Mouse (Mus musculus) forebrain, embryonic 10.5 days (tissue): ENCODE results near the gene Dusp10. TPM values are rescaled to one million over a fixed set of nuclear protein-coding genes. Genes with fewer than 3 reads are reported as not detected.

Experiments used
- DNase-seq: peaks from one replicate; pipeline ENCODE4 v3.0.0-alpha.2; 2017; ENCODE audit warnings: low spot score; ENCODE audit errors: extremely low spot score
- H3K27ac ChIP-seq: fragments of 300-500 bp; sonication (generic); 2 replicates; pipeline ENCODE4 v1.5.1; 2016; ENCODE audit warnings: mild to moderate bottlenecking
- H3K27me3 ChIP-seq: fragments of 300-500 bp; sonication (generic); 2 replicates; pipeline ENCODE4 v1.6.1; 2016; ENCODE audit warnings: mild to moderate bottlenecking; ENCODE audit not compliant: poor library complexity, severe bottlenecking
- H3K36me3 ChIP-seq: fragments of 300-500 bp; sonication (generic); replicated peaks from 2 replicates; pipeline ENCODE4 v1.6.1; 2016; ENCODE audit warnings: mild to moderate bottlenecking, moderate library complexity
- H3K4me1 ChIP-seq: fragments of 300-500 bp; sonication (generic); 2 replicates; pipeline ENCODE4 v1.6.1; 2016
- H3K4me3 ChIP-seq: fragments of 300-500 bp; sonication (generic); 2 replicates; pipeline ENCODE4 v1.5.1; 2016; ENCODE audit warnings: mild to moderate bottlenecking, moderate library complexity
- H3K9me3 ChIP-seq: fragments of 300-500 bp; sonication (generic); 2 replicates; pipeline ENCODE4 v1.6.1; 2016; ENCODE audit warnings: mild to moderate bottlenecking, moderate library complexity
- WGBS: fragments of 180-500 bp; shearing (Covaris S2); methylation state at CpG from one replicate; pipeline ENCODE4 v1.1.7; 2016; 5-methylcytosine and 5-hydroxymethylcytosine counted together
- polyA plus RNA-seq: library from polyadenylated mRNA; unstranded; fragments of >200 nt; fragmentation: Nextera tagmentation; extraction: Ambion mirVana; gene quantifications from 2 replicates; pipeline ENCODE4 v1.2.1, GENCODE M21; 2016

The Dusp10 gene
- polyA plus RNA-seq, result 4.3 and 6.3 TPM in 2 replicates

- H3K27me3 ChIP-seq, result no peaks in the 10 kb centered on the region
- no peak for DNase-seq
- no peaks in the 10 kb centered on the region for H3K36me3 ChIP-seq
- WGBS, result 96% methylated on average over 4 of the region's 4 CpGs
- no peak within 1 kb of the TSS for H3K4me3 ChIP-seq
- no peaks in the 10 kb centered on the region for H3K4me1 ChIP-seq
- no peaks in the 10 kb centered on the region for H3K9me3 ChIP-seq
- no peak within 1 kb of the TSS for H3K27ac ChIP-seq
These were observed at the start of gene Dusp10 for GRCm38 (mm10) chr1:184013106-184013505. Dusp10 (plus strand) TSS chr1:184013302.

GRCm38 (mm10) chr1:183965341-183965740 is 47.8 kb upstream of the Dusp10 start:
- Histone ChIP-seq H3K4me3 (no peak overlapping the region), H3K27ac (no peak overlapping the region), H3K4me1 (no peaks in the 10 kb centered on the region), H3K36me3 (no peaks in the 10 kb centered on the region), H3K9me3 (no peaks in the 10 kb centered on the region), H3K27me3 (no peaks in the 10 kb centered on the region)
- DNase-seq, result no peak
- WGBS, result 73% methylated on average over 4 of the region's 4 CpGs

- no peaks in the 10 kb centered on the region for H3K36me3 ChIP-seq
These were observed 43.8 kb upstream of the Dusp10 start for GRCm38 (mm10) chr1:183969265-183969664.

GRCm38 (mm10) chr1:183979814-183980243 is 33.3 kb upstream of the Dusp10 start:
- 93% methylated on average over 9 of the region's 9 CpGs for WGBS
- Histone ChIP-seq H3K36me3 (no peaks in the 10 kb centered on the region), H3K27ac (no peak overlapping the region), H3K9me3 (no peaks in the 10 kb centered on the region), H3K27me3 (no peaks in the 10 kb centered on the region), H3K4me3 (no peak overlapping the region), H3K4me1 (no peaks in the 10 kb centered on the region)
- DNase-seq, result no peak

More at GRCm38 (mm10) chr1:183969265-183969664, 43.8 kb upstream of the Dusp10 start:
- no peak overlapping the region for H3K27ac ChIP-seq
- H3K27me3 ChIP-seq, result no peaks in the 10 kb centered on the region
- no peaks in the 10 kb centered on the region for H3K4me1 ChIP-seq
- 88% methylated on average over 1 of the region's 1 CpGs for WGBS
- no peak overlapping the region for H3K4me3 ChIP-seq
- no peak for DNase-seq
- H3K9me3 ChIP-seq, result no peaks in the 10 kb centered on the region

- 85% methylated on average over 13 of the region's 13 CpGs for WGBS
- Histone ChIP-seq H3K27ac (no peak overlapping the region), H3K27me3 (no peaks in the 10 kb centered on the region), H3K36me3 (no peaks in the 10 kb centered on the region), H3K4me1 (no peaks in the 10 kb centered on the region), H3K9me3 (no peaks in the 10 kb centered on the region), H3K4me3 (no peak overlapping the region)
- DNase-seq, result no peak
These were observed 31.0 kb upstream of the Dusp10 start for GRCm38 (mm10) chr1:183982108-183982507.

- Histone ChIP-seq H3K9me3 (no peaks in the 10 kb centered on the region), H3K27me3 (no peaks in the 10 kb centered on the region), H3K27ac (no peak overlapping the region), H3K36me3 (no peaks in the 10 kb centered on the region), H3K4me1 (no peaks in the 10 kb centered on the region), H3K4me3 (no peak overlapping the region)
- 99% methylated on average over 7 of the region's 7 CpGs for WGBS
- DNase-seq, result no peak
These were observed 25.3 kb upstream of the Dusp10 start for GRCm38 (mm10) chr1:183987711-183988245.

GRCm38 (mm10) chr1:183991921-183992320 is 21.2 kb upstream of the Dusp10 start:
- Histone ChIP-seq H3K27me3 (no peaks in the 10 kb centered on the region), H3K4me1 (peaks cover 3% of the 10 kb centered on the region; the same call in 1 of the 2 replicates), H3K27ac (no peak overlapping the region), H3K36me3 (no peaks in the 10 kb centered on the region), H3K4me3 (no peak overlapping the region), H3K9me3 (no peaks in the 10 kb centered on the region)
- no peak for DNase-seq
- 92% methylated on average over 2 of the region's 2 CpGs for WGBS

GRCm38 (mm10) chr1:183997207-183997606 is 15.9 kb upstream of the Dusp10 start:
- 75% methylated on average over 2 of the region's 2 CpGs for WGBS

GRCm38 (mm10) chr1:184002470-184002869 is 10.6 kb upstream of the Dusp10 start:
- 83% methylated on average over 2 of the region's 2 CpGs for WGBS
- Histone ChIP-seq H3K9me3 (no peaks in the 10 kb centered on the region), H3K4me3 (no peak overlapping the region), H3K27me3 (no peaks in the 10 kb centered on the region), H3K27ac (no peak overlapping the region), H3K36me3 (no peaks in the 10 kb centered on the region), H3K4me1 (no peaks in the 10 kb centered on the region)
- no peak for DNase-seq

More at GRCm38 (mm10) chr1:183997207-183997606, 15.9 kb upstream of the Dusp10 start:
- Histone ChIP-seq H3K4me3 (no peak overlapping the region), H3K4me1 (peaks cover 3% of the 10 kb centered on the region; the same call in 1 of the 2 replicates), H3K36me3 (no peaks in the 10 kb centered on the region), H3K9me3 (no peaks in the 10 kb centered on the region), H3K27ac (no peak overlapping the region), H3K27me3 (no peaks in the 10 kb centered on the region)
- no peak for DNase-seq

GRCm38 (mm10) chr1:184004311-184004710 is 8.8 kb upstream of the Dusp10 start:
- Histone ChIP-seq H3K4me1 (no peaks in the 10 kb centered on the region), H3K27me3 (no peaks in the 10 kb centered on the region), H3K36me3 (no peaks in the 10 kb centered on the region), H3K4me3 (no peak overlapping the region), H3K27ac (no peak overlapping the region), H3K9me3 (no peaks in the 10 kb centered on the region)
- 82% methylated on average over 2 of the region's 2 CpGs for WGBS
- DNase-seq, result no peak

- Histone ChIP-seq H3K4me1 (no peaks in the 10 kb centered on the region), H3K27ac (no peak overlapping the region), H3K9me3 (no peaks in the 10 kb centered on the region), H3K4me3 (no peak overlapping the region), H3K27me3 (no peaks in the 10 kb centered on the region), H3K36me3 (no peaks in the 10 kb centered on the region)
- WGBS, result 81% methylated on average over 6 of the region's 6 CpGs
- no peak for DNase-seq
These were observed 7.6 kb upstream of the Dusp10 start for GRCm38 (mm10) chr1:184005315-184006058.

- Histone ChIP-seq H3K4me1 (no peaks in the 10 kb centered on the region), H3K4me3 (no peak overlapping the region), H3K27me3 (no peaks in the 10 kb centered on the region), H3K9me3 (no peaks in the 10 kb centered on the region), H3K36me3 (no peaks in the 10 kb centered on the region), H3K27ac (no peak overlapping the region)
- no peak for DNase-seq
These were observed 7.0 kb upstream of the Dusp10 start for GRCm38 (mm10) chr1:184006086-184006485.

- H3K27ac ChIP-seq, result no peak overlapping the region
- H3K36me3 ChIP-seq, result no peaks in the 10 kb centered on the region
- no peak for DNase-seq
- no peaks in the 10 kb centered on the region for H3K9me3 ChIP-seq
- H3K4me1 ChIP-seq, result no peaks in the 10 kb centered on the region
- no peaks in the 10 kb centered on the region for H3K27me3 ChIP-seq
- no peak overlapping the region for H3K4me3 ChIP-seq
- WGBS, result 93% methylated on average over 6 of the region's 6 CpGs
These were observed 1.8 kb upstream of the Dusp10 start for GRCm38 (mm10) chr1:184011311-184011710.
